Mouse (Mus musculus): Measurements from ENCODE around the gene Tpi1. TPM values are rescaled to one million over a fixed set of nuclear protein-coding genes. Genes with fewer than 3 reads are reported as not detected.

Gene Tpi1
- total and polyA plus RNA-seq, 3 experiments: 102 to 1,182 (median 440) TPM

DNA sequence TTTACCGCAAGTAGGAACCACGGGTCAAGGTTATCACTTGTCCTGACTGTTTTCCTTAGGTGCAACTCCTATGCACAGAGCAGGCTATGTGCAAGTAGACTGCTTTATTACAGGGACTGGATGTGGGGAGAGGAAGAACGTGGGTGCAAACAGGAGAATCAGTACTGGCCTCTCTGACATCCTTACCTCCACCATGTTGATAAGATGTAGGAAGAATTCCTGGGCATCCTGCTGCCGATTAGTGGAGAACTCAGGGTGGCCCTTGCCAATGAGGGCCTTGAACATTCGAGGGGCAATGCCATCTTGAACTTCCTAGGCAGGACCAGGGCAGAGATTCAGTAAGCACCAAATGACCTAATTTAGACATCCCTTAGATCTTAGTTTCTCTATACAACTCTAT, 6.8 kb upstream of the Tpi1 start:
- H3K9me3 ChIP-seq (replicated peaks; ENCODE audit: insufficient read depth, low read length): no peaks in the 10 kb centered on the region
- no peak overlapping the region for H3K27ac ChIP-seq (ENCODE audit: control insufficient read depth, low read depth, low read length)
- no peak overlapping the region for H3K9ac ChIP-seq (ENCODE audit: control insufficient read depth, low read depth, low read length, poor library complexity, severe bottlenecking)
- H3K4me3 ChIP-seq (ENCODE audit: control insufficient read depth in 1 of 2, insufficient read depth in 1 of 2, low read depth in 2 of 2, low read length in 2 of 2): no peak overlapping the region
- no peaks in the 10 kb centered on the region for H3K79me2 ChIP-seq (ENCODE audit: control insufficient read depth, insufficient read depth, low read length, poor library complexity)
- TF ChIP-seq BHLHE40 (IDR thresholded peaks at IDR 0.05; ENCODE audit: borderline replicate concordance, low read depth, low read length) (no peak), ZNF384 (IDR thresholded peaks at IDR 0.05; ENCODE audit: low read depth, low read length) (no peak), SMC3 (IDR thresholded peaks at IDR 0.05; ENCODE audit: low read depth, low read length) (no peak), MXI1 (IDR thresholded peaks at IDR 0.05; ENCODE audit: low read depth, low read length) (no peak), JUND (IDR thresholded peaks at IDR 0.05; ENCODE audit: low read depth, low read length) (no peak), CTCF (IDR thresholded peaks at IDR 0.05 in 2 of 3, conservative IDR thresholded peaks at IDR 0.05 in 1 of 3; ENCODE audit: control insufficient read depth in 1 of 3, insufficient read depth in 1 of 3, low read depth in 2 of 3, low read length in 3 of 3, poor library complexity in 1 of 3, severe bottlenecking in 1 of 3) (no peak)
- no peak for DNase-seq (ENCODE audit: low read depth, low spot score)
- H3K36me3 ChIP-seq (ENCODE audit: control insufficient read depth in 1 of 2, insufficient read depth in 2 of 2, low read length in 2 of 2): peaks cover 0 to 15% of the 10 kb centered on the region in 2 experiments; a peak in 2 of 4 replicates
- no peaks in the 10 kb centered on the region for H3K27me3 ChIP-seq (ENCODE audit: control insufficient read depth in 1 of 2, insufficient read depth in 2 of 2, low read length in 2 of 2)
- H3K4me1 ChIP-seq (ENCODE audit: control insufficient read depth in 1 of 2, insufficient read depth in 2 of 2, low read length in 2 of 2): no peaks in the 10 kb centered on the region

DNA sequence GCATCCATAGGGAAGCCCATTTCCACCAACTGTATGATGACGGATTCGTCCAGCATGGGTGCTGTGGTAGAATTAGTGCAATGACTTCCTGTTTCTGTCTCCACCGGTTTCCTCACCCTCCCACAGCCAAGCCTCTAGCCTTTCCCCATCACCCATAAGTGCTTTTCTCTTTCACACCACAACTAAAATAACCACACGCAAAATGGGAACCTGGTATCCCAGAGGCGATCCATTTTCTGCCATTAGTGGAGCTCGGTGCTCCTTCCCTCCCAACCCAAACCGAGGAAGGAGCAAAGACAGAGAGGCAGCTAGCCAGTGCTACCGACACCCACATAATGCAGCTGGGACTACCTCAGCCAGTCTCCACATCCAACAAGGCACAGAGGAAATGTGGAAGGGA, 3.9 kb upstream of the Tpi1 start:
- H3K27me3 ChIP-seq (ENCODE audit: control insufficient read depth in 1 of 2, insufficient read depth in 2 of 2, low read length in 2 of 2): no peaks in the 10 kb centered on the region
- H3K4me3 ChIP-seq (ENCODE audit: control insufficient read depth in 1 of 2, insufficient read depth in 1 of 2, low read depth in 2 of 2, low read length in 2 of 2): no peak overlapping the region
- DNase-seq (ENCODE audit: low read depth, low spot score): no peak
- H3K4me1 ChIP-seq (ENCODE audit: control insufficient read depth in 1 of 2, insufficient read depth in 2 of 2, low read length in 2 of 2): peaks cover 0 to 5% of the 10 kb centered on the region in 2 experiments; a peak in 3 of 4 replicates
- TF ChIP-seq CTCF (IDR thresholded peaks at IDR 0.05 in 2 of 3, conservative IDR thresholded peaks at IDR 0.05 in 1 of 3; ENCODE audit: control insufficient read depth in 1 of 3, insufficient read depth in 1 of 3, low read depth in 2 of 3, low read length in 3 of 3, poor library complexity in 1 of 3, severe bottlenecking in 1 of 3) (no peak), ZKSCAN1 (IDR thresholded peaks at IDR 0.05; ENCODE audit: low read depth, low read length) (no peak), POLR2AphosphoS5 (IDR thresholded peaks at IDR 0.05; ENCODE audit: borderline replicate concordance, low read depth, low read length) (no peak), MYB (IDR thresholded peaks at IDR 0.05; ENCODE audit: low read depth, low read length) (no peak), MXI1 (IDR thresholded peaks at IDR 0.05; ENCODE audit: low read depth, low read length) (no peak), SMC3 (IDR thresholded peaks at IDR 0.05; ENCODE audit: low read depth, low read length) (no peak), MAZ (IDR thresholded peaks at IDR 0.05; ENCODE audit: low read depth, low read length) (no peak), TCF12 (IDR thresholded peaks at IDR 0.05; ENCODE audit: low read depth, low read length) (no peak), POLR2AphosphoS2 (IDR thresholded peaks at IDR 0.05; ENCODE audit: low read length) (no peak), JUND (IDR thresholded peaks at IDR 0.05; ENCODE audit: low read depth, low read length) (no peak), USF1 (IDR thresholded peaks at IDR 0.05; ENCODE audit: low read depth, low read length) (no peak), GATA1 (IDR thresholded peaks at IDR 0.05; ENCODE audit: low read depth, low read length) (no peak), TAL1 (IDR thresholded peaks at IDR 0.05; ENCODE audit: low read length) (no peak), KAT2A (conservative IDR thresholded peaks at IDR 0.05; ENCODE audit: low read depth, low read length) (no peak), RAD21 (IDR thresholded peaks at IDR 0.05; ENCODE audit: low read depth, low read length) (no peak), UBTF (IDR thresholded peaks at IDR 0.05; ENCODE audit: borderline replicate concordance, insufficient read depth, low read depth, low read length) (no peak), RCOR1 (IDR thresholded peaks at IDR 0.05; ENCODE audit: low read depth, low read length) (no peak), POLR2A (IDR thresholded peaks at IDR 0.05; ENCODE audit: control insufficient read depth in 1 of 2, insufficient read depth in 1 of 2, low read depth in 1 of 2, low read length in 2 of 2, poor library complexity in 1 of 2) (no peak)
- H3K79me2 ChIP-seq (ENCODE audit: control insufficient read depth, insufficient read depth, low read length, poor library complexity): peaks cover 9% of the 10 kb centered on the region
- H3K27ac ChIP-seq (ENCODE audit: control insufficient read depth, low read depth, low read length): no peak overlapping the region
- H3K9me3 ChIP-seq (replicated peaks; ENCODE audit: insufficient read depth, low read length): no peaks in the 10 kb centered on the region
- no peak overlapping the region for H3K9ac ChIP-seq (ENCODE audit: control insufficient read depth, low read depth, low read length, poor library complexity, severe bottlenecking)
- peaks cover 6 to 9% of the 10 kb centered on the region in 2 experiments for H3K36me3 ChIP-seq (ENCODE audit: control insufficient read depth in 1 of 2, insufficient read depth in 2 of 2, low read length in 2 of 2)
